Mouse (Mus musculus): ENCODE results near the gene Psg21.
"Not testable (repeated sequence)": the region's sequence is repeated elsewhere in the genome, so short reads cannot be mapped to it uniquely, and the experiment has no call there.

Psg21 gene

GRCm38 (mm10) chr7:18656625-18657024 lies at the start of gene Psg21:
Psg21 (minus strand) TSS chr7:18656725.
- DNase-seq = not testable (repeated sequence)

- no peak for DNase-seq
Measured at GRCm38 (mm10) chr7:18686085-18686484, 29.6 kb upstream of the Psg21 start, which contains the start of gene Psg20. Psg20 (minus strand) TSS chr7:18686185.

- no peak for DNase-seq
Measured at GRCm38 (mm10) chr7:18685586-18685985, 29.1 kb upstream of the Psg21 start.

DNA sequence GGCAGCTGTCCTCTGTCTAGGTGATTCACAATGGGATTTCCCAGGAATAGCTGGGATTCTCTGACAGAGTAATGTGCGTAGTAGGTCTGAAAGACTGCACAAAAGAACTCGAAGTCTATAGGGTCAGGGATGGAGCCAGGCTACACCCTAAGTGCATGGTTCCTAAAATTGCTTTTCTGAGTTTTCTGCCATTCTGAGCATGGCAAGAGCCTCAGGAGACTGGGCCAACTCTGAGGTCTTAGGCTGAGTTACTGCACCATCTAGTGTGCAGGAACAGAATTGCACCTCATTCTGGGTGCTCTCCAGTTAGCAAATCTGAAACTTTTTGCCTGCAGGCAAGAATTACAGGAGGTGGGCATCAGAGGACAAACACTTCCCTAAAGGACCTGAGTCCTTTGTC lies 23.2 kb upstream of the Psg21 start:
- peak; percentile 25 to 41 for DNase-seq

- not testable (repeated sequence) for DNase-seq
Measured at GRCm38 (mm10) chr7:18626921-18627320, 29.6 kb downstream of the Psg21 start.

DNA sequence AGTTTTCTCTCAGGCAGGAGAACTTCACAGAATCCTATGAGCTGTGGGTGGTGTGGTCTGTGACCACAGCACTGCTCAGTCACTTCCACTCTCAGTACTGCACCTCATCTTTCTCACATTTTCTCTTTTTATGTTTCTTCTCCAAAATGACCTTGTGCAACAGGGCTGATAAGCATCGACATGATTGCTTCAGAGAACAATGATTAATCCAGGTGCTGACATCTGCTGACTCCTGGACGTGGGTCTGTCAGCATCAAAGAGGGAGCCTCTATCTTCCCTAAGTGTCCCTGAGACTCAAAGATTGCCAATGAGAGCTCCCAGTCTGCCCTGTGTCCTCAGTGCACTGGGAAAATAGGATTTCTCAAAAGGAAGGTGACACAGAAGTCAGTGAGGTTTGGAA lies 40.1 kb downstream of the Psg21 start, which contains the start of gene Psg23:
TSS of gene Psg23 (minus strand) at position 101 of the 400 bp plus-strand sequence.
- not testable (repeated sequence) for DNase-seq
